8 mouse cellular contexts compared by ENCODE assay signal in genomic region chr11:78032809-78033195, GRCm38 (mm10). TPM values are rescaled to one million over a fixed set of nuclear protein-coding genes. Genes with fewer than 3 reads are reported as not detected.
DNase-seq lines count a peak whose midpoint lies in the region; ATAC-seq and TF ChIP-seq lines count a peak whose summit lies in the region.

No protein-coding gene starts in this region.

- no peak for TF ChIP-seq POLR2A in spleen, adult 2 months (IDR thresholded peaks at IDR 0.05; ENCODE audit: low read depth, low read length)

- no peak for TF ChIP-seq CTCF in spleen, adult 2 months (IDR thresholded peaks at IDR 0.05; ENCODE audit: extremely low read depth, insufficient read depth, insufficient read length, insufficient replicate concordance)

- H3K27ac ChIP-seq in spleen, adult 2 months (ENCODE audit: insufficient read depth, low read length), result no peak overlapping the region
- H3K27ac ChIP-seq in limb, embryonic 15.5 days, result peak overlapping the region; percentile 94
- H3K27ac ChIP-seq in stomach, embryonic 15.5 days, result peak overlapping the region; percentile 89; the same call in 1 of the 2 replicates

- H3K36me3 ChIP-seq in spleen, adult 2 months (ENCODE audit: control insufficient read depth, insufficient read depth, low read length), result peaks cover 9% of the 10 kb centered on the region
- peaks cover 27% of the 10 kb centered on the region for H3K36me3 ChIP-seq in limb, embryonic 15.5 days
- peaks cover 23% of the 10 kb centered on the region for H3K36me3 ChIP-seq in stomach, embryonic 15.5 days

- H3K4me2 ChIP-seq in limb, embryonic 15.5 days, result peak overlapping the region; percentile 87
- peak overlapping the region; percentile 97 for H3K4me2 ChIP-seq in stomach, embryonic 15.5 days

- no peaks in the 10 kb centered on the region for H3K9me3 ChIP-seq in limb, embryonic 15.5 days
- no peaks in the 10 kb centered on the region for H3K9me3 ChIP-seq in stomach, embryonic 15.5 days

- 26% methylated on average over 5 of the region's 5 CpGs for WGBS in spleen, adult 2 months
- 7% methylated on average over 5 of the region's 5 CpGs for WGBS in limb, embryonic 15.5 days
- WGBS in stomach, embryonic 15.5 days, result 10% methylated on average over 5 of the region's 5 CpGs

- peak overlapping the region; percentile 63 for H3K9ac ChIP-seq in limb, embryonic 15.5 days
- H3K9ac ChIP-seq in stomach, embryonic 15.5 days, result peak overlapping the region; percentile 65

- no peak for ATAC-seq in limb, embryonic 15.5 days (ENCODE audit: insufficient number of reproducible peaks, low FRiP score, low TSS enrichment, low read depth)
- no peak for ATAC-seq in stomach, embryonic 15.5 days (ENCODE audit: insufficient read depth, low FRiP score, low read depth)

- DNase-seq in embryo, embryonic 10 days (ENCODE audit: low spot score), result peak; percentile 15
- no peak for DNase-seq in embryo, embryonic 11 days
- no peak for DNase-seq in spleen, adult 2 months (ENCODE audit: low read depth in 1 of 2, low spot score in 2 of 2)
- no peak for DNase-seq in spleen, postnatal 4 days (ENCODE audit: low spot score in 2 of 2)
- no peak for DNase-seq in cerebellum, postnatal 36 days
- no peak for DNase-seq in gastrocnemius, postnatal 10 days

- no peaks in the 10 kb centered on the region for H3K27me3 ChIP-seq in spleen, adult 2 months (ENCODE audit: control insufficient read depth, insufficient read depth, low read length)
- no peaks in the 10 kb centered on the region for H3K27me3 ChIP-seq in limb, embryonic 15.5 days
- H3K27me3 ChIP-seq in stomach, embryonic 15.5 days (replicated peaks), result no peaks in the 10 kb centered on the region

- H3K4me1 ChIP-seq in spleen, adult 2 months (ENCODE audit: control insufficient read depth, insufficient read depth, insufficient read length), result peaks cover 5% of the 10 kb centered on the region
- H3K4me1 ChIP-seq in limb, embryonic 15.5 days, result peaks cover 38% of the 10 kb centered on the region
- peaks cover 25% of the 10 kb centered on the region for H3K4me1 ChIP-seq in stomach, embryonic 15.5 days

- H3K4me3 ChIP-seq in spleen, adult 2 months (ENCODE audit: extremely low read depth, insufficient read depth, insufficient read length), result peak overlapping the region; percentile 68
- peak overlapping the region; percentile 79 for H3K4me3 ChIP-seq in limb, embryonic 15.5 days
- H3K4me3 ChIP-seq in stomach, embryonic 15.5 days (replicated peaks), result peak overlapping the region; percentile 71

RNA-seq across cellular contexts. Expression of gene Dhrs13, which starts 0.7 kb away (rescaled TPM):
- 3.1 and 3.9 TPM in 2 replicates for polyA plus RNA-seq in spleen, adult 2 months (2012; rRNA removed)
- polyA plus RNA-seq in limb, embryonic 15.5 days (2015; fragmentation: Nextera tagmentation; extraction: Ambion mirVana), result 16.8 and 17.8 TPM in 2 replicates
- polyA plus RNA-seq in stomach, embryonic 15.5 days (2015; fragmentation: Nextera tagmentation; extraction: Ambion mirVana), result 17.3 and 19.4 TPM in 2 replicates
- 1 to 10 TPM; 3.0 to 4.3 TPM for total RNA-seq in gastrocnemius, postnatal 10 days (2021)

RNA-seq across cellular contexts. Expression of gene Flot2, which starts 4.9 kb away (rescaled TPM):
- 36.6 and 39.1 TPM in 2 replicates for polyA plus RNA-seq in spleen, adult 2 months (2012; rRNA removed)
- 56.1 and 67.6 TPM in 2 replicates for polyA plus RNA-seq in limb, embryonic 15.5 days (2015; fragmentation: Nextera tagmentation; extraction: Ambion mirVana)
- polyA plus RNA-seq in stomach, embryonic 15.5 days (2015; fragmentation: Nextera tagmentation; extraction: Ambion mirVana), result 54.1 and 60.5 TPM in 2 replicates
- 10 to 100 TPM; 68.3 to 68.5 TPM for total RNA-seq in gastrocnemius, postnatal 10 days (2021)

RNA-seq across cellular contexts. Expression of gene Eral1, which starts 47.4 kb away (rescaled TPM):
- polyA plus RNA-seq in spleen, adult 2 months (2012; rRNA removed), result 21.4 and 27.0 TPM in 2 replicates
- 30.6 and 33.7 TPM in 2 replicates for polyA plus RNA-seq in limb, embryonic 15.5 days (2015; fragmentation: Nextera tagmentation; extraction: Ambion mirVana)
- 26.5 and 30.6 TPM in 2 replicates for polyA plus RNA-seq in stomach, embryonic 15.5 days (2015; fragmentation: Nextera tagmentation; extraction: Ambion mirVana)
- 10 to 100 TPM; 17.8 to 21.6 TPM for total RNA-seq in gastrocnemius, postnatal 10 days (2021)

RNA-seq across cellular contexts. Expression of gene Phf12, which starts 50.2 kb away (rescaled TPM):
- polyA plus RNA-seq in spleen, adult 2 months (2012; rRNA removed), result 65.4 and 74.9 TPM in 2 replicates
- polyA plus RNA-seq in limb, embryonic 15.5 days (2015; fragmentation: Nextera tagmentation; extraction: Ambion mirVana), result 10.7 and 14.1 TPM in 2 replicates
- polyA plus RNA-seq in stomach, embryonic 15.5 days (2015; fragmentation: Nextera tagmentation; extraction: Ambion mirVana), result 13.4 and 18.0 TPM in 2 replicates
- total RNA-seq in gastrocnemius, postnatal 10 days (2021), result 10 to 100 TPM; 19.7 to 35.4 TPM
